Mouse (Mus musculus) cerebellum, postnatal 10 days (tissue): ENCODE measurements around the gene Fam92b.

Experiments used
- DNase-seq, 2 experiments: peaks; one replicate each; pipeline ENCODE4 v3.0.0; 2021; ENCODE audit warnings: mixed read lengths in 2 of 2

Gene Fam92b

DNA sequence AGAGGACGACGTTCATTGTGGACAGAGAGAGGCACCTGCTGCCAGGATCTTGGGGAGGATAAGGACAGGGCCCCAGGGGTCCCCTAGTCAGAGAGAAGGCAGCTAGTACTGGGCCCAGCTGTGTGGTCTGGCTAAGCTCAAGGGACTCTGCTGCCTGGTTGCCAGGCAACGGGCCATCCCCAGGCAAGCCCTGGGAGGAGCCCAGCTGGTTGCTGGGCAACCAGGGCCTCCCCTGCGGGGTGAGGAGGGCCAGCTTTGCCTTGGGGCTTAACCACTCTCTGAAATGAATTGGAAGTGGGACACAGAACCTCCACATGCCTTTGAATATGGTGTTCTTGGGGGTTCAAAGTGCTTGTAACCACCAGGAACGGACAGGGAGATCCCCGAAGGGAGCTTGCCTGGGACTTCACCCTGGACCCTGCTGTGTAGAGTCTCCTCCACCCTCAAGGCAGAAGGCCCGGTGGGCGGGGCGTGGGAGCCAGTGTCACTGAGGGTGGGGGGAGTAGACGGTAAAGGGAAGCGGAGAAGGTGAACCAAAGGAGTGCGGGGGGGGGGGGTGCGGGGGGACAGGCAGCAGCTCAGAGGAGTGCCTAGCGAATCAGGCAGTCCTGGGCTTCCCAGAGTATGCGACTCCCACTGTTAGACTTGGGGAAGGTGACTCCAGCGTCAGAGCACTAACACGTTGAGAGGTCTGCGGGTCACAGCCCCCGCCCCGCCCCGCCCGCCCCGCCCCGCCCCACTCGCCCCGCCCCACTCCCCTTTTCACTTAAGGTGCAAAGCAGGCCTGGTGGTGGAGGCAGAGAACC is at the start of gene Fam92b:
Fam92b (minus strand) TSS at position 149 of the 806 bp plus-strand sequence.
- peak; percentile 71 to 80 for DNase-seq

DNA sequence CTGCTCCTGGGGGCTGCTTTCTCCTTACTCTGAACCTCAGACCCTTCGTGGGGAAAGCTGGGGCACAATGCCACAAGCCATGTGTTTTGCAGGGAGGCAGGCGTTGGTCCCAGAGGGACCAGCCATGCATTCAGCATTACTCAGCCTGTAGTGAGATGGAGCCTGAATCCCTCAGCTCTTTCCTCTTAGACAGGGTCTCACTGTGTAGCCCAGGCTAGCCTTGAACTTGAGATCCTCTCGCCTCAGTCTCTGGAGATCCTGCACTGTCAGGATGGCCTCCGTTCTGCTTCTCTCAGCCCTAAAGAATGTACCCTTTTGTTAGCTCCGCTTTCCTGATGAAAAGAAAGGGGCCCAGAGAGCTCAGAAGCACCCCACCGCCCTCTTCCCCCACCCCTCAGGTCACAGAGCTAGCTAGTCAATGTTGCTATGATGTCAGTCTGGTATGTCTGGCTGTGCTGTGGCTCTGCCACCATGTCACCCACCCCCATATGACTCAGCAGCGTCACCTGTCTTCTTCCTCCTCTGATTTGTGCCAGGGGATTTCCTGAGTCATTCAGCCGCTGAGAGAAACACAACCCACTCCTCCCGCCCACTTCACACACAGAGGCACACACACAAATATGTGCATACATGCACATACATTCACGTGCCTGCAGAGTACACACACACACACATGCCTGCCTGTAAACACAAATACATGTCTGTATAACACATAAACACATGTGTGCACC is 48.3 kb upstream of the Fam92b start:
- DNase-seq, result no peak

DNA sequence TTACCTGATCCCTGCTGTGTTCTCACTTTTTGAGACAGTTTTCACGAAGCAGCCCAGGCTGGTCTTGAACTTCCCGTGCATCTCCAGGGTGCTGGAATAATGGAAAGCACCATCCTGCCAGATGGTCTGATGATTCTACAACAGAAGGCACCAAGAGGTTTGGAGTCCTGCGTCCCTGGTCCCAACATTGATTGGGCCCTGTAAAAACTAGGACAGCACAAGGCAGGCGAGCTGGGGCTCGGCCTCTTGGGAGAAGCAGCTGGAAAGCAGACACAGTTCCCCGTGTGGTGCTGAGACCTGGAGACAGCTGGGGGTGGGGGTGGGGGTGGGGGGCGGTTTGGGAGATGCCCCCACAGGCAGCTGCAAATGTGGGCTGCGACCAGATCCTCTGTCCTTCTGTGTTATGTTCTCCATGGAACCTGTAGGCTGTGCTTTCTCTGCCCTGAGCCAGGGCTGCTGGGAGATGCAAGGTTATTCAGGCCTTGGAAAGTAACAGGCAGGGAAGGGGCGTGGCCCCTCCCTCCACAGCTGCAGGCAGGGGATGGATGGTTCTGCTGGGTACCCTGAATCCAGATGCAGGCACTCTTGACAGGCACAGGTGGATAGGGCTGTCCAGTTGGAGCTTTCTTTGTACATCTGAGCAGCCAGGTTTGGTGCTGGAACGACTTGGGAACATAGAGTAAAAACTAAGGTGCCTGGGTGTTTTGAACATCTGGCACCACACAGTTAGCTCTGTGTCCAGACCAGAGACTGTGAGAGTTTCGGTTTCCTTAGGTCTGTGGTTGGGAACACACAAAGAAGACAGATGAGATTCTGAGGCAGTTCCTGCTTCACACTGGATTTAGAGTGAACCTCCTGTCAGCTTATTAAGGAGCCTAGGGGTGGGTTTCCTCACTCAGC is 47.5 kb upstream of the Fam92b start:
- no peak for DNase-seq

GRCm38 (mm10) chr8:120222548-120222947 is 45.3 kb upstream of the Fam92b start:
- no peak for DNase-seq

GRCm38 (mm10) chr8:120216855-120217830 is 39.9 kb upstream of the Fam92b start:
- DNase-seq, result peak; percentile 53 to 59

GRCm38 (mm10) chr8:120215416-120216141 is 38.3 kb upstream of the Fam92b start:
- peak; percentile 62 to 75 for DNase-seq

DNA sequence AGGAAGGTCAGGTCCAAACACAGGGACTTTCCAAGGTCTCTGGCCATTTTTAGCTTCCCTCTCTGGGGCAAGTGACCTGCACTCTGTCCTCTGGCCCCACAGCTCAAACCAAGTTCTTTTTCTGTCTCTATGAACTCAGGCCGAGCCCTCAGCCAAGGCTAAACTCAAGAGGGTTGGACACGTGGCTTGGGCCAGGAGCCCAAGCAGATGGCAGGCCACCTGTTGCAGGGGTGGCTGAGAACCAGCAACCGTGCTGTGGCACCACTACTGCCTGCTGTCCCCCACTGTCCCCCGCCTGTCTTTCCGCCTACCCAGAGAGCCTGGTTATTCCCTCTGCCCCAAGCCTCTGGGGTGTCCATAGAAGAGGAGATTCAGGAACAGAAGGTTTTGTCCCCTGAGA is 36.7 kb upstream of the Fam92b start:
- DNase-seq, result peak; percentile 97 to 98

DNA sequence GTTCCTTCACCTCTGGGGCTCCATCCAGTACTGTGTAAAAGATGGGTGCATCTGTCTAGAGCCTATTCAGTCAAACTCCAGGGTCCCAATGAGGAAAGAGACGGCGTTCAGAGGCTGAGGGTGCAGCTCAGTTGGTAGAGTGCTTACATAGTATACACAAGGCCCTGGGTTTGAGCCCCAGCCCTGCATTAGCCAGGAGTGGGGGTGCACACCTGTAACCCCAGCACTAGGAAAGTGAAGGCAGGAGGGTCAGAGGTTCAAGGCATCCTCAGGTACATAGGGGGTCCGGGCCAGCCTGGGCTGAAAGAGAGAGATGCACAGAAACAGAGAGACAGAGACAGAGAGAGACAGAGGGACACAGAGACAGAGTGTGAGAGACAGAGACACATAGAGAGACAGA is 36.0 kb upstream of the Fam92b start:
- no peak for DNase-seq

DNA sequence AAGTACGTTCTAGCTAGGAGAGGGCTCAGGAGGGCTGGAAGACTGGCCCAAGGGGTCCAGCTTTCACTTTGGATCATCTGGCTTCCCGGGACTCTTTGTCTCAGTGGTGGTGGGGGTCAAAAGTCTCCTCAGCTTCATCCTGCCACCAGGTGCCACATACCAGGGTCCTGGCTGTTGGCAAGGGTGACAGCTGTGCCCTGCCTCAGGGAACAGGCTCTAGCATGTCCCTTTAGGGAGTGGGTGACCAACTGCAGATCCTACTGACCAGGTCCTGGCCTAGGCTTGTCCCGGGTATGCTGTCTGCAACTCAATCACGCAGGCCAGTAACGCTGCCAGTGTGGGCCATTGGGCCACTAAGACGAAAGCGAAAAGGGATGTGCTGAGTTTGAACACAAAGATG is 35.3 kb upstream of the Fam92b start:
- DNase-seq, result no peak

GRCm38 (mm10) chr8:120211345-120211744 is 34.1 kb upstream of the Fam92b start:
- peak in 1 of 2 experiments; percentile 46 for DNase-seq

DNA sequence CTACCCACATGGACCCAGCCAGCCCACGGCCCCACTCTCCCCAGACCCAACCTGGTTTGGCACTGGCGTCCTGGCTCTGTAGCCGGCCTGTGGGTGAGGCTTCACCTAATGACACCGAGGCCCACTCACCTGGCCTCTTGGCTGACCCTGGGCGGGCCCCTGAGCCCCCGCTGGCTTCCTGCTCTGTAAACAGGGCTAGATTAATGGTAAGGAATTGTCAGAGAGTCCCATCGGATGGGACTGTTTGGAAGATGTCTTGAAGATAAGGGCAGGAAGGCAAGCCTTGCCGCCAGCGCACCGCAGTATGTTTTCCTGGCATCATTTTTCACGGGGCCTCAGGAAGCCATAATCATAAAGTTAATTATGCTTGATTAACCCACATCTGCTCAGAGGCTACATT is 30.8 kb upstream of the Fam92b start:
- DNase-seq, result no peak

GRCm38 (mm10) chr8:120207364-120207763 is 30.1 kb upstream of the Fam92b start:
- DNase-seq, result no peak

DNA sequence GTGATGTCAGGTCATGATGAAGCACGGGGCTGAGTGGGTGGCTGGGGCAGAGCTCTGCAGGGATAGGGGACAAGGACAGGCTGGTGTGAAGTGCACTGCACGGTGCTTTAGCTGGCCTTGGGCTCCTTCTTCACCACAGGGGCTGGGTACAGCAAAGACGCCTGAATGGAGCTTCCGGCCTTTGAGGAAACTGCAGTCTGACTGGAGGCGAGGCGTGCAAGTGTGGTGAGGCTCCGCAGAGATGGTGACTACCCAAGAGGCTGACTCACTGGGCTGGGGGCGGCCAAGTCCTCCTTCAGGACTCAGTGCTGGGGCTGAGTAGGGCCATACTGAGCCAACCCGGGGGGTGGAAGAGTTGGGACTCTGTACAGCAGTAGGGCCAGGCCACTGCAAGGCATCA is 28.6 kb upstream of the Fam92b start:
- no peak for DNase-seq

- DNase-seq, result peak in 1 of 2 experiments; percentile 54
Measured at GRCm38 (mm10) chr8:120204736-120205360, 27.6 kb upstream of the Fam92b start.

GRCm38 (mm10) chr8:120202546-120202945 is 25.3 kb upstream of the Fam92b start:
- no peak for DNase-seq

DNA sequence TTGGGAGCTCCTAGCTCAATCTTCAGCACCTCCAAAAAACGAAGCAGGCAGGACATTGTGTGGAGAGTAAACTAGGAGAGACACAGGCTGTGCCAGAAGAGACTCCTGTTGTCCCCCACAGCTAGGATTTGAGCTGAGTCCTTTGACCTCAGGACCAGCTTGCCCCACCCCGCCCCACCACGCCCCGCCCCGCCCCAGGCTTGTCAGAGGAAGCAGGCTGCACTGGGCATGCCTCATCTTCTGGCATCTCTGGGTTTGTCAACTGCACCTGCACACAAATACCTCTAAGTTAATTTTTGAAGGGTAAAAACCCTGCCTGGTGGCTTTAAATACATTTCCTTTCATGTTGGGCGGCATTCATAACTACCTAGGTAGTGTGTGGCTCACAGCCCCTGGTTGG is 24.1 kb upstream of the Fam92b start:
- DNase-seq, result no peak

- no peak for DNase-seq
Measured at GRCm38 (mm10) chr8:120192118-120192517, 14.9 kb upstream of the Fam92b start.

DNA sequence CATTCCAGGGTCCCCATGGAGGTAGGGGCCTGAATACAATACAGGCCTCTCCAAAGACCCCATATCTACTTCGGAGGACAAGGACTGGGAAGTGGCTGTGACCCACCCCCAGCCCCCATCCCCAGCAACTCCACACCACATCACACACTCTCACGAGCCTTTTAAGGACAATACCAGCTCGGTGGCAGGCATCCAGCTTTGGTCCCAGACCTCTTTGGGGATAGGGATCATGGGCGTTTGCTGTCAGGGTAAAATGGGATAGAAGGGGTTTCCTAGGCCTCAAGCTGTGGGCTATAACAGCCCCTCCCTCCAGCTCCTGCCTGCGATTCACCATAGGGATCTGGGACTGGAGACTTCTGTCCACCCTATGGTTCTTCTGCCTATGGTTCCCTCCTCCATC is 14.4 kb upstream of the Fam92b start:
- DNase-seq, result peak in 1 of 2 experiments; percentile 46

- peak; percentile 92 to 95 for DNase-seq
Measured at GRCm38 (mm10) chr8:120190810-120191413, 13.6 kb upstream of the Fam92b start.
